Mouse (Mus musculus) megakaryocyte, adult 5-6 weeks (primary cell): Measurements from ENCODE around the gene Gm20388. TPM values are rescaled to one million over a fixed set of nuclear protein-coding genes. Genes with fewer than 3 reads are reported as not detected.

Source experiments
- ATAC-seq: 2 replicates; pipeline ENCODE4 v1.8.0; 2016; ENCODE audit warnings: mild to moderate bottlenecking, inconsistent platforms; ENCODE audit not compliant: poor library complexity, severe bottlenecking
- total RNA-seq, 2 experiments: library from RNA; stranded (forward) in 1 of 2; stranded (reverse) in 1 of 2; fragments of 153-499, 151-499 nt in 1 of 2; fragments of 221-1000, 200-1000 nt in 1 of 2; gene quantifications; 2 replicates each; pipeline versions ENCODE4 v1.2.3 to v1.2.4; 2015 to 2017

Gene Gm20388
- total RNA-seq, 2 experiments from 2014 or later = 7.6 to 15.5 TPM

DNA sequence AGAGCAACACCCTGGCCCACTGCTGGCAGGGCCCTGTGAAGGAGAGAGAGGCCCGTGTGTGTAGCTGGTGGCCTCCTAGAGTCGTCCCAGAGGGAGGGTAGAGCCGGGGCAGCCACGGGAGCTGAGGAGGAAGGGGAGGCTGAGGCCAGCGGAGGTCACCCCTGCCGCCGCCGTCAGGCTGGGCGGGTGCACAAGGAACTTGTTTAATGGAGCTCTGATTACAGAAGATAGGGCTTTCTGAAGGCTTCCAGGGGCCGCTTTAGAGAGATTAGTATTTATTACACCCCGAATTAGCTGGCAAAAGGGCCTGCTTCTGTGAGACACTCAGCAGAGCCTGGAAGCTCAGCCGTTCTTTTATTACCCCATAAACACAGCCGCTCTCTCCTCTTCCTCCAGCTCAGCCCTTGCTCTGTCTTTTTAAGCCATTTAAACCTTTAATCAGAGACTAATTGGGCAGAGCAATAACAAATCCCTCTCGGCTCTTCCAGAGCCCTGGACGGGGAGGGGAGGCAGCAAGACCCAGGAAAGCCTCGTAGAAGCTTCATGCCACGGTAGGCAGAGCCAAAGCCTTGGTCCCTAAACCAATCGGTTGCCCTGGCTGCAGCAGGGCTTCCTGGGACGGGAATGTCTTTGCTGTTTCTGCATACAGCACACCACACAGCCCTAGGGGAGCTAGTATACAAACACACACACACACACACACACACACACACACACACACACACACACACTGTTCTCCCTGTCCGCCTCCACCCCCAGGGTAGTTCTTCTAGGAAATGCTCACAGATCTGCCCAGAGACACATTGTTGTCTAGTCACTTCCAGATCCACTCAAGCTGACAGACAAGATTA is 1448.7 kb downstream of the Gm20388 start:
- no peak for ATAC-seq

DNA sequence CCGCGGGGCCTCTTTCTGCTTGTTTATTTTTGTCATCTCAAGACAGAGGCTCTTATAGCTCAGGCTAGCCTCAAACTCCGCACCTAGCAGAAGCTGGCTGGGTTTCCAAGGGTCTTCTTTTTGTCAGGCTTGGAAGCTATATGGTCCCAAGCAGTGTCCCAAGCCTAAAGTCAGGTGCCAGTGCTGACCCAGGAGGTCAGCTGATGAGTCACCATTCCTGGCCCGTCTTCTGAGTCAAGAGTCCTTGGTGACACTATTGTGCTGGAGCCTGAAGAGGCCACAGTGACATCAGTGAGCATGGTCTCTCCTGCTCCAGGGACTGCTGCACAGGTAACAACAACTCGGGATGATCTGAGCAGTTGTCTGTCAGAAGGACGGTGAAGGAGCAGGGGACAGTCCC is 1449.4 kb downstream of the Gm20388 start:
- no peak for ATAC-seq

DNA sequence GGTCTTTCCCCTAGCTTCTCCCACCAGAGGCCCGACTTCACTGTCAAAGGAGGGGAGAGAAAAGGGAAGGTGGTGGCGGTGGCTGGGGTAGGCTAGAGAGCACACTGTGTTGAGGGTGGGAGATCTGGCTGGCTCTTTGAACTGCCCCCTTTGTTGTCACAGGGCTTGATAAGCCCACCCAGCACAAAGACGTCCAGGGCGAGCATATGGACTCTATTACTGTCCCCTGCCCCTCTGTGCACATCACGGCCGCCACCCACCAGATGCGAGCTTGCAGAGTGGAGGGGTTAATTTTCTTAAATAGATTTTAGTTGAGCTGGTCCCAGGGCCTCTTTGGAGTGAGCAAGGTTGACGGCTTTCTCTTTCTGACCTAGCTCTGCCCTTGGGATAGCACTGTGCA is 1450.5 kb downstream of the Gm20388 start:
- ATAC-seq = no peak

GRCm38 (mm10) chr8:121364646-121365045 is 1454.0 kb downstream of the Gm20388 start:
- no peak for ATAC-seq

DNA sequence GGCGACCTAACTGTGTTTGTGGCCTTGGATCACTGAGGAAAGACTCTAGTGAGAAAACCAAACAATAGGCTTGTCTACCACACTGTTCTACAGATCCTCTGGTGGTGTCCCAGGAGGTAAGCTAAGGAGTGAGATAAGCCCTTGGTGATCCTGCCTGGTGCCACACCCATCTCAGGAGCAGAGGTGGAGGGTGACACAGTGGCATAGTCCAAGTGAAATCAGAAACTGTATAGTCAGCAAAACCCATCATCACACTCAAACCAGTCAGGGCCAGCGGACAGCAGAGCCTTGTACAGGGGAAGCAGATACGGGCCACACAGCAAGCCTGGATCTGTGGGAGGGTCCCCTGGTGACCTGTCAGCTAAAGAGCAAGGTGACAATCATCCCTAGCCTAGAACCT is 1454.5 kb downstream of the Gm20388 start:
- no peak for ATAC-seq

DNA sequence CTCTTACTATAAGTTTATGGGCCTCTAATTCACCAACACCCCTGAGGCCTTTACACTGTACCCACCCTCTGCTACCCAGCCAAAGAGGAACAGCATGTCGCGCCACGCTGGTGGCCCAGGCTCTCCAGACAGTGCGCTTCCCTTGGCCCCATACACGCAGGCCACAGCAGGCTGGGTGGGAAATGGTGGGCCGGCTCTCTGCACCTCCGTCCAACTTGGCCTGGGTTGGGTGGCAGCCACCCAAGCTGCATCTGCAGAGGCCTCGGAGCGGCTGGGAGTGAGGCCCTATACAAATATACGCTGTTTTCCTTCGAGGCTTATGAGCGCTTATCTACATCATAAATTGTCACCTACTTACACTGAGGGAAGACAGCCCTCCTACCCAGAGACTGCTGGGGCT is 1456.0 kb downstream of the Gm20388 start:
- ATAC-seq = no peak

DNA sequence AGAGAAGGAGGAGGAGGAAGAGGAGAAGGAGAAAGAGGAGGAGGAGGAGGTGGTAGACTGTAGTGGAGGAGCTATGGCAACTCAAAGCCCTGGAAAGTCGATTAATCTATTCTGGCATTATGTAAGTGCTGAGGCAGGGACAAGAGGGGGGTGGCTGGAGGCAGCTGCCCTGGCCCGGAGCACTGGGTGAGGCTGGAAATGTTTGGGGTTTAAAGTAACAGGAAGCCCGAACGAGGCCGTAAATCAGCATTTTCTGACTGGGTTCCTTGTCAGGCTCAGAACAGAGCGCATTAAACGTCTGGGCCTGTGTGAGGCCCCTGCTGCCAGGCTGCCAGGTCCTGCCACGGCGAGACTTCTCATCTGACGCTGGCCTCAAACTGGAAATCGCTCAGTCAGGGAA is 1458.2 kb downstream of the Gm20388 start:
- no peak for ATAC-seq

DNA sequence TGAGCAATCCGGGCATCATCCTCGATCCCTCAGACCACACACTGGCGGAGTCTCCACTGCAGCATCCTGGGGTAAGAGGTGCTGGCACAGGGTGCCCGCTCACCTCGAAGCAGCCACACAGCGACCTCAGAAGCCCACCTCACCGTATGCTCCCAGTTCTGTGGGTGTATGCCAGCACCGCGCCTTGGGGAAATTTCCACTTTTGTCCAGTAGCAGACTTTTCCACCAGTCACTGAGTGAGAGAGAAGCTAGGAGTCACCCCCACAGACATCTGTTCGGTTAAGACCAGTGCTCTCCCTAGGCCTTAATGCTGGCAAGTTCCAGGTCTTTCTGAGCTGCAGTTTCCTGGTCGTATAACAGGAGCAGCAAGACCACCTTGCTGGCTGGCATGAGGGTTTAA is 1458.7 kb downstream of the Gm20388 start:
- ATAC-seq = no peak

- no peak for ATAC-seq
Measured at GRCm38 (mm10) chr8:121371287-121371686, 1460.6 kb downstream of the Gm20388 start.

- no peak for ATAC-seq
Measured at GRCm38 (mm10) chr8:121371911-121372638, 1461.4 kb downstream of the Gm20388 start.

GRCm38 (mm10) chr8:121372639-121372986 is 1462.0 kb downstream of the Gm20388 start:
- no peak for ATAC-seq

- no peak for ATAC-seq
Measured at GRCm38 (mm10) chr8:121374284-121374683, 1463.6 kb downstream of the Gm20388 start.

GRCm38 (mm10) chr8:121374777-121375176 is 1464.1 kb downstream of the Gm20388 start:
- ATAC-seq = no peak

DNA sequence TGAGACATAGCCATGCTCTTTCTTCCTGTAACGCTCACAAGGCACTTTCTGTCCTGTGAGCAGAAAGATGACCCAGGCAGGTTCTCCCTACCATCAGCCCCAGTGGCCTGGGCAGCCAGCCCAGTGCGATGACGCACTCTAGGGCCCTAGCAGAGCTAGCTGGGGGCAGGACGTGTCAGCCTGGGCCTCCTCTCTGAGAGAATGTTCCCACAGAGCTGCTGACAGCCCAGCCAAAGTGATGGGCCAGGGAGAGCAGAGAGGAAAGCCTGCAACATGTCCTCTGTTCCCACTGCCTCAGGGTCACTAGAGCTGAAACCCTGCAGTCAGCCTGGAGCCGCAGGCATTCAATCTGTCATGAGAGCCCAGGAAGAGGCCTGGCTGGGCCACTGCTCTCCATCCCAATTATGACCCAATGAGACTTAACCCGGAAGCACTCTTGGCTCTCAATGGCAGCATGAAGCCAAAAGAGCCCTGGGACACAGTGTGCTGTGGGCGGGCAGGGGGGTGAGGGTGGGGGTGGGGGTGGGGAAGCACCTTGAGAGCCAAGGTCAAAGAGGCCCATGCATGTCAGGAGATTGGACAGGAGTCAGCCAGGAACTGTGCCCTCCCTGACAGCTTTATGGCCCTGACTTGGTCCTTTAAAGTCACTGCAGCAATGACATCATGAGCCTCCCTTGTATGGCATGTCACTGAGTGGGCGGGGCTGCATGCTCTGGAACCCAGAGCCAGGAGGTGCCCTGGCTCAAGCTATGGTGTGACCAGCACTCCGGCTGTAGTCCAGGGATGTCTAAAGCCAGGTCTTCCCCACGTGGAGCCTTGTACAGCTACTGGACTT is 1465.7 kb downstream of the Gm20388 start:
- no peak for ATAC-seq

- no peak for ATAC-seq
Measured at GRCm38 (mm10) chr8:121377680-121378079, 1467.0 kb downstream of the Gm20388 start.

- no peak for ATAC-seq
Measured at GRCm38 (mm10) chr8:121379387-121379786, 1468.7 kb downstream of the Gm20388 start.

GRCm38 (mm10) chr8:121382583-121383241 is 1472.1 kb downstream of the Gm20388 start:
- no peak for ATAC-seq

- ATAC-seq = no peak
Measured at GRCm38 (mm10) chr8:121385540-121385939, 1474.9 kb downstream of the Gm20388 start.

GRCm38 (mm10) chr8:121390608-121391007 is 1480.0 kb downstream of the Gm20388 start:
- no peak for ATAC-seq

GRCm38 (mm10) chr8:121391254-121391653 is 1480.6 kb downstream of the Gm20388 start:
- no peak for ATAC-seq

GRCm38 (mm10) chr8:121391771-121392170 is 1481.1 kb downstream of the Gm20388 start:
- ATAC-seq = no peak
